Mouse (Mus musculus): ENCODE measurements around the gene Col26a1. TPM values are rescaled to one million over a fixed set of nuclear protein-coding genes. Genes with fewer than 3 reads are reported as not detected.

Gene Col26a1
- polyA plus RNA-seq, 1 experiment from 2014 or later = 35.9 TPM

GRCm38 (mm10) chr5:136886957-136887356 lies 3.9 kb upstream of the Col26a1 start:
- no peaks in the 10 kb centered on the region for H3K9me3 ChIP-seq (ENCODE audit: control insufficient read depth, low read length)
- H3K4me3 ChIP-seq (ENCODE audit: low read length) = no peak overlapping the region
- peaks cover 8% of the 10 kb centered on the region for H3K4me1 ChIP-seq (ENCODE audit: control insufficient read depth, insufficient read depth, low read depth, low read length)
- H3K27ac ChIP-seq (ENCODE audit: low read depth, low read length) = no peak overlapping the region; the same call in 1 of the 2 replicates
- no peaks in the 10 kb centered on the region for H3K36me3 ChIP-seq (ENCODE audit: control insufficient read depth, insufficient read depth, low read length)
- H3K9ac ChIP-seq (ENCODE audit: low read depth, low read length) = no peak overlapping the region; the same call in 1 of the 2 replicates
- no peak overlapping the region for H3K4me2 ChIP-seq (ENCODE audit: low read length)
- ATAC-seq = no peak
- 25% methylated on average over 7 of the region's 7 CpGs for WGBS
- no peaks in the 10 kb centered on the region; the same call in none of the 2 replicates for H3K27me3 ChIP-seq (replicated peaks; ENCODE audit: control insufficient read depth, insufficient read depth, low read length)

GRCm38 (mm10) chr5:136882055-136882787 lies 788 bp downstream of the Col26a1 start:
- 2% methylated on average over 47 of the region's 47 CpGs for WGBS
- Histone ChIP-seq H3K4me3 (ENCODE audit: low read length) (peak overlapping the region; percentile 58), H3K27me3 (replicated peaks; ENCODE audit: control insufficient read depth, insufficient read depth, low read length) (no peaks in the 10 kb centered on the region; the same call in none of the 2 replicates), H3K9ac (ENCODE audit: low read depth, low read length) (peak overlapping the region; percentile 72), H3K27ac (ENCODE audit: low read depth, low read length) (no peak overlapping the region; the same call in 1 of the 2 replicates), H3K4me2 (ENCODE audit: low read length) (peak overlapping the region; percentile 70), H3K36me3 (ENCODE audit: control insufficient read depth, insufficient read depth, low read length) (no peaks in the 10 kb centered on the region), H3K4me1 (ENCODE audit: control insufficient read depth, insufficient read depth, low read depth, low read length) (peaks cover 9% of the 10 kb centered on the region), H3K9me3 (ENCODE audit: control insufficient read depth, low read length) (no peaks in the 10 kb centered on the region)
- peak; percentile 37 for ATAC-seq

GRCm38 (mm10) chr5:136881380-136882009 lies 1.5 kb downstream of the Col26a1 start:
- peak overlapping the region; percentile 70 for H3K4me2 ChIP-seq (ENCODE audit: low read length)
- ATAC-seq = peak; percentile 88
- H3K9me3 ChIP-seq (ENCODE audit: control insufficient read depth, low read length) = no peaks in the 10 kb centered on the region
- peak overlapping the region; percentile 72 for H3K9ac ChIP-seq (ENCODE audit: low read depth, low read length)
- 5% methylated on average over 36 of the region's 39 CpGs for WGBS
- H3K27ac ChIP-seq (ENCODE audit: low read depth, low read length) = no peak overlapping the region
- H3K36me3 ChIP-seq (ENCODE audit: control insufficient read depth, insufficient read depth, low read length) = peaks cover 4% of the 10 kb centered on the region; the same call in 1 of the 2 replicates
- peak overlapping the region; percentile 58 for H3K4me3 ChIP-seq (ENCODE audit: low read length)
- peaks cover 9% of the 10 kb centered on the region for H3K4me1 ChIP-seq (ENCODE audit: control insufficient read depth, insufficient read depth, low read depth, low read length)
- H3K27me3 ChIP-seq (replicated peaks; ENCODE audit: control insufficient read depth, insufficient read depth, low read length) = no peaks in the 10 kb centered on the region; the same call in none of the 2 replicates

DNA sequence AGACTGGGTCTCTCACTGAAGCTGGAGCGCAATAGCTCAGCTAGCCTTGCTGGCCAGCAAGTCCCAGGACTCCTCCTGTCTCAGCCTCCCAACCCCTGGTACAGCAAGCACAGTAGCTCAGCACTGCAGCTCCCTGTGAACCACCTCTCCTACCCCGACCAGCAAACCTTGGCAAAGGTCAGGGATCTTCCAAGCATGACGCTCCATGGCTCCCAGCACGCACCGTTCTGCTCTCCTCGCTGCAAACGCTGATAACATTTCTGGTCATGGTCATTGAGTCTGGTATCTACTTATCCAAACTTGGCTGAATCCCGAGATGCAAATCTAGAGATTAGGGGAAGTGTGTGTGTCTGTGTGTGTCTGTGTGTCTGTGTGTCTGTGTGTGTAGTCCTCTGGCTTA lies 2.9 kb downstream of the Col26a1 start:
- H3K36me3 ChIP-seq (ENCODE audit: control insufficient read depth, insufficient read depth, low read length) = peaks cover 4% of the 10 kb centered on the region
- H3K27ac ChIP-seq (ENCODE audit: low read depth, low read length) = no peak overlapping the region
- ATAC-seq = no peak
- H3K9ac ChIP-seq (ENCODE audit: low read depth, low read length) = no peak overlapping the region
- no peak overlapping the region for H3K4me2 ChIP-seq (ENCODE audit: low read length)
- no peak overlapping the region for H3K4me3 ChIP-seq (ENCODE audit: low read length)
- H3K27me3 ChIP-seq (replicated peaks; ENCODE audit: control insufficient read depth, insufficient read depth, low read length) = no peaks in the 10 kb centered on the region; the same call in none of the 2 replicates
- 84% methylated on average over 8 of the region's 8 CpGs for WGBS
- H3K9me3 ChIP-seq (ENCODE audit: control insufficient read depth, low read length) = no peaks in the 10 kb centered on the region
- H3K4me1 ChIP-seq (ENCODE audit: control insufficient read depth, insufficient read depth, low read depth, low read length) = peaks cover 9% of the 10 kb centered on the region

DNA sequence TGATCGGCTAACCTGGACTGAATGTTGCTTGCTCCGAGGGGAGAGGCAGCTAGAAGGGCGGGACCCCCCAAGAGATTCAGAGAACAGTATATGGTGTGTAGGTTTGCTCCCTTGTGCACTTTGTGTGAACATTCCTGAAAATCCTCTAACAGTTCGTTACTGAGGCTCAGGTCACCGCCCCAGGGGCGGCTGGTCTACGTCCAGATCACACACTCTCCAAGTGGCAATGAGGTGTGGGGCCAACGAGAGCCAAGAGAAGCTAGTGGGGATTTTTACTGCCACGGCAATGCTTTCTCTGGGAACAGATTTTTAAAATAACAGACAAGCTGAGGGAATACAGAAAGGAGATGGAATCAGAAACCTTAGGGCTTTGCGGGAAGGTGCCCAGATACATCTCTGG lies 8.7 kb downstream of the Col26a1 start:
- Histone ChIP-seq H3K27me3 (replicated peaks; ENCODE audit: control insufficient read depth, insufficient read depth, low read length) (no peaks in the 10 kb centered on the region), H3K4me1 (ENCODE audit: control insufficient read depth, insufficient read depth, low read depth, low read length) (no peaks in the 10 kb centered on the region), H3K9ac (ENCODE audit: low read depth, low read length) (no peak overlapping the region), H3K36me3 (ENCODE audit: control insufficient read depth, insufficient read depth, low read length) (peaks cover 4% of the 10 kb centered on the region), H3K27ac (ENCODE audit: low read depth, low read length) (no peak overlapping the region), H3K4me2 (ENCODE audit: low read length) (no peak overlapping the region), H3K9me3 (ENCODE audit: control insufficient read depth, low read length) (no peaks in the 10 kb centered on the region), H3K4me3 (ENCODE audit: low read length) (no peak overlapping the region)
- 85% methylated on average over 10 of the region's 10 CpGs for WGBS
- no peak for ATAC-seq

DNA sequence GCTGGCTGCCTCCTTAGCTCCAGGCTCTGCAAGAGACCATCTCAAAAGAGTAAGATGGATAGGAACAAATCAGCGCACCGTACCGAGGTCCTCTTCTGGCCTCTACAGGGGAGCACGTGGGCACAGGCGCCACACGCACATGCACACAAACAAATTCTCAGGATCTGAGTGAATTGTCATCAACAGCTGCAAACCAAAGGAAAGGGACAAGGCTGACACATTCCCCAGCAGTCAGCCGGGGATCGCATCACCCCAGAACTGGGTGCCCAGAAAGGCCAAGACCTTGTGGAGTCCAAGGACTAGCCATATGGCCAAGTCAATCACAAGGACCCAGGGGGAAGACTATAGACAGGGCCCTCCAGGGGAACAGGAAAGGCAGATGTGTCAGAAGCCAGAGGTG lies 10.6 kb downstream of the Col26a1 start:
- no peak for ATAC-seq
- Histone ChIP-seq H3K27ac (ENCODE audit: low read depth, low read length) (no peak overlapping the region), H3K4me1 (ENCODE audit: control insufficient read depth, insufficient read depth, low read depth, low read length) (no peaks in the 10 kb centered on the region), H3K9me3 (ENCODE audit: control insufficient read depth, low read length) (no peaks in the 10 kb centered on the region), H3K27me3 (replicated peaks; ENCODE audit: control insufficient read depth, insufficient read depth, low read length) (no peaks in the 10 kb centered on the region), H3K4me3 (ENCODE audit: low read length) (no peak overlapping the region), H3K9ac (ENCODE audit: low read depth, low read length) (no peak overlapping the region), H3K4me2 (ENCODE audit: low read length) (no peak overlapping the region), H3K36me3 (ENCODE audit: control insufficient read depth, insufficient read depth, low read length) (peaks cover 4% of the 10 kb centered on the region)
- 86% methylated on average over 8 of the region's 8 CpGs for WGBS

- H3K4me2 ChIP-seq (ENCODE audit: low read length) = no peak overlapping the region
- H3K36me3 ChIP-seq (ENCODE audit: control insufficient read depth, insufficient read depth, low read length) = no peaks in the 10 kb centered on the region
- no peak overlapping the region for H3K4me3 ChIP-seq (ENCODE audit: low read length)
- WGBS = 64% methylated on average over 10 of the region's 10 CpGs
- no peaks in the 10 kb centered on the region for H3K27me3 ChIP-seq (replicated peaks; ENCODE audit: control insufficient read depth, insufficient read depth, low read length)
- no peaks in the 10 kb centered on the region for H3K9me3 ChIP-seq (ENCODE audit: control insufficient read depth, low read length)
- ATAC-seq = no peak
- no peak overlapping the region for H3K9ac ChIP-seq (ENCODE audit: low read depth, low read length)
- no peak overlapping the region for H3K27ac ChIP-seq (ENCODE audit: low read depth, low read length)
- H3K4me1 ChIP-seq (ENCODE audit: control insufficient read depth, insufficient read depth, low read depth, low read length) = no peaks in the 10 kb centered on the region
Observed at GRCm38 (mm10) chr5:136869451-136870114, 13.4 kb downstream of the Col26a1 start.

- Histone ChIP-seq H3K4me2 (ENCODE audit: low read length) (no peak overlapping the region), H3K9me3 (ENCODE audit: control insufficient read depth, low read length) (no peaks in the 10 kb centered on the region), H3K27me3 (replicated peaks; ENCODE audit: control insufficient read depth, insufficient read depth, low read length) (no peaks in the 10 kb centered on the region), H3K9ac (ENCODE audit: low read depth, low read length) (no peak overlapping the region), H3K4me1 (ENCODE audit: control insufficient read depth, insufficient read depth, low read depth, low read length) (peaks cover 3% of the 10 kb centered on the region; the same call in 1 of the 2 replicates), H3K27ac (ENCODE audit: low read depth, low read length) (no peak overlapping the region), H3K4me3 (ENCODE audit: low read length) (no peak overlapping the region), H3K36me3 (ENCODE audit: control insufficient read depth, insufficient read depth, low read length) (no peaks in the 10 kb centered on the region)
- WGBS = 81% methylated on average over 5 of the region's 5 CpGs
- ATAC-seq = no peak
Observed at GRCm38 (mm10) chr5:136867706-136868105, 15.3 kb downstream of the Col26a1 start.
